Mouse (Mus musculus): ENCODE results near the gene Cgnl1. TPM values are rescaled to one million over a fixed set of nuclear protein-coding genes. Genes with fewer than 3 reads are reported as not detected.
A peak's percentile ranks its signal among the peaks of the same experiment; 100 is the strongest.

The Cgnl1 gene
- polyA plus RNA-seq, 1 experiment from 2014 or later: 5.9 TPM

DNA sequence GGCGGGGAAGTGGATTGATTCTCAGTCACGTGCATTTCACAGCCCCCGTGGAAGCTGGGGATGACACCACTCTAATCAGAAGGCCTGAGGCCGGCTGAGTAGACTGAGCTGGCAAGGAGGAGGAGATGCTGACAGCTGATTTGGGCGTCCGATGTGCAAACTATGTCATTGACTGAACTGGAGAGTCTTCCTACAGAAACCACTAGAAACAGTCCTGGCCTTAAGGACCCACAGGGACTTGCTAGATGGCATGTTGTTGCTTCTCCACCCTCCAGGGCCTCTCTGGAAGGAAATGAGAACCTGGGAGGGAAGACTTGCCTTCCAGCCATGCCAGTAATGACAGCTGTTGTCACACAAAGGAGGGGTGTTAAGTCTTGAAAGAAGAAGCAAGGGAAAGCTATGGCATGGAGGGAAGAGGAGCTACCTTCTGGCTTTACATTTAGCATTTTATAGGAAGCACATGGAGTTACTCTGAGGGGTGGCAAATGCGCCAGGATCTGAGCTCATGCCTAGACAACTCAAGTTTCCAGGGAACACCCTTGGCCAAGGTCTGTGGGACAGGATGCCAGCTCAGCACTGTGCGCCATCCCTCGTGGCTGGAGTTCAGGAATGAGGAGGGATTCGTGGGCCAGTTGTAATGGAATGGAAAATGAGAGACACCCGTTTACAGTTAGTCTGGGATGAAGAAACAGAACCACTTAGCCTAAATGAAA lies 92.1 kb downstream of the Cgnl1 start:
- no peaks in the 10 kb centered on the region for H3K36me3 ChIP-seq (ENCODE audit: control insufficient read depth, insufficient read depth, low read length)
- H3K27ac ChIP-seq (ENCODE audit: low read depth, low read length): no peak overlapping the region
- DNase-seq (ENCODE audit: low spot score) (no peak), ATAC-seq (replicated peaks; ENCODE audit: low FRiP score) (no peak)
- no peaks in the 10 kb centered on the region for H3K27me3 ChIP-seq (replicated peaks; ENCODE audit: control insufficient read depth, insufficient read depth, low read length)
- no peak overlapping the region for H3K4me3 ChIP-seq (ENCODE audit: low read depth, low read length)
- H3K4me1 ChIP-seq (replicated peaks; ENCODE audit: control insufficient read depth, insufficient read depth, low read length): peaks cover 22% of the 10 kb centered on the region
- H3K4me2 ChIP-seq: no peak overlapping the region
- 71% methylated on average over 11 of the region's 11 CpGs for WGBS
- no peak overlapping the region for H3K9ac ChIP-seq (ENCODE audit: low read depth, low read length)
- H3K9me3 ChIP-seq (ENCODE audit: control insufficient read depth, low read length): no peaks in the 10 kb centered on the region

DNA sequence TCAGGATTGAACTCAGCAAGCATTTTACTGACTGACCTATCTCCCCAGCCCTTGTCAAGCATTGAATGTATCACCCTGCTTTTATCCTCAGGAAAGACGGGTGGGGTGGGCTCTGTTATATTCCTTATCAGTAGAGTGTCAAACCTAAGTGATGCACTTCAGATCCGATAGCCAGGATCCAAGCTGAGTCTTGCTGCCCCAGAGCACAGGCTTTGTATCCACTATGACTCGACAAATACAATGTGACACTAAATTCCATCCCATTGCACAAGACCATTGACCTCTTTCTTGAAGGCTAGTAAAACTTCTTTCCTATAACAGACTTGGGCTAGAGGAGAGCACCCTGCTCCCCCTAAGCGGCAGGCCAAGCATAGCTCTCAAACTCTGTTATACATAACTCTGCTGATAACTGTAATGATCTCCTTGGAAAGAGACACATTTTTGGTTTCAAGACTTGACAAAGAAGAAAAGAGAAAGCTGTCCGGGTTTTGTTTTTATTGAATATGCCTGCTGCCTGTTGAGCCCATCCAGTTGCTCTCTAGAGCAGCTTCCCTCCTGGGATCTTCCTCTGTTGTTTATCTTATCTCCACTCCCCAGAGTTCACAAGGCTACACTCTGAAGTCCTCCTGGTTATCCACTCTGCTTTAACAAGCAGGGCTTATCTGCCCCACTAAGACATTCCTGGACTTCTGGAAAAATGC lies 94.3 kb downstream of the Cgnl1 start:
- WGBS: 21% methylated on average over 5 of the region's 5 CpGs
- H3K4me3 ChIP-seq (ENCODE audit: low read depth, low read length): no peak overlapping the region
- DNase-seq (ENCODE audit: low spot score) (no peak), ATAC-seq (replicated peaks; ENCODE audit: low FRiP score) (peak; percentile 85)
- H3K27ac ChIP-seq (ENCODE audit: low read depth, low read length): peak overlapping the region; percentile 32
- no peaks in the 10 kb centered on the region for H3K36me3 ChIP-seq (ENCODE audit: control insufficient read depth, insufficient read depth, low read length)
- no peak overlapping the region for H3K9ac ChIP-seq (ENCODE audit: low read depth, low read length)
- H3K4me1 ChIP-seq (replicated peaks; ENCODE audit: control insufficient read depth, insufficient read depth, low read length): peaks cover 22% of the 10 kb centered on the region
- H3K27me3 ChIP-seq (replicated peaks; ENCODE audit: control insufficient read depth, insufficient read depth, low read length): no peaks in the 10 kb centered on the region
- H3K9me3 ChIP-seq (ENCODE audit: control insufficient read depth, low read length): no peaks in the 10 kb centered on the region
- H3K4me2 ChIP-seq: peak overlapping the region; percentile 52

DNA sequence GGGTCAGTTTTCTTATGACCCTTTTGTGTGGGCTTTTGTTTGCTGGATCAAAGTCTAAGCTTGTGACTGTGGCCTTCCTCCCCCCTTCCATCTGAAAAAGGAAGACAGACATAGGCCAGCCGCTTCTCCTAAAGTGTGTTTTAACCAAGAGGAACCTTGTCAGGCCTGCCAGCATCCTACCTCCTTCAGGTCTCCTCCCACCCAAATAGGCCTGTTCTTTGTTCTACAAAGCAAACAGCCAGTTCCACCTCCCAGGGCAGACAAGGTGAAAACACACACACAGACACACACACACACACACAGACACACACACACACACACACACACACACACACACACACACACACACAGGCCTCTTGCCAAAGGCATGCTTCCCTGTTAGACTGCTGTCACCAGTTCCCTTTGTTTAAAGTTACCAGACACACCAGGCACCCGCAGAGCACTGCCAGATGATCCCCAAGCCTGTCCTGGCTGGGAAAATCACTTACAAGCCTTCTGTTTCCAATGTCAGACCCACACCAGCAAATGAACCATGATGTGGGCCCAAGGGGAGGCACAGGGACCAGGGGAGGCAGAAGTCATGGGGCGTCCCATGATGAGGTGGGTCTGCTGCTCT lies 95.5 kb downstream of the Cgnl1 start:
- 67% methylated on average over 3 of the region's 3 CpGs for WGBS
- Histone ChIP-seq H3K27ac (ENCODE audit: low read depth, low read length) (no peak overlapping the region), H3K36me3 (ENCODE audit: control insufficient read depth, insufficient read depth, low read length) (no peaks in the 10 kb centered on the region), H3K4me1 (replicated peaks; ENCODE audit: control insufficient read depth, insufficient read depth, low read length) (peaks cover 25% of the 10 kb centered on the region), H3K4me2 (no peak overlapping the region), H3K9me3 (ENCODE audit: control insufficient read depth, low read length) (no peaks in the 10 kb centered on the region), H3K4me3 (ENCODE audit: low read depth, low read length) (no peak overlapping the region), H3K9ac (ENCODE audit: low read depth, low read length) (no peak overlapping the region), H3K27me3 (replicated peaks; ENCODE audit: control insufficient read depth, insufficient read depth, low read length) (no peaks in the 10 kb centered on the region)
- DNase-seq (ENCODE audit: low spot score) (no peak), ATAC-seq (replicated peaks; ENCODE audit: low FRiP score) (no peak)

- H3K4me1 ChIP-seq (replicated peaks; ENCODE audit: control insufficient read depth, insufficient read depth, low read length): peaks cover 31% of the 10 kb centered on the region
- ATAC-seq (replicated peaks; ENCODE audit: low FRiP score) (no peak), DNase-seq (ENCODE audit: low spot score) (no peak)
- no peak overlapping the region for H3K27ac ChIP-seq (ENCODE audit: low read depth, low read length)
- no peaks in the 10 kb centered on the region for H3K36me3 ChIP-seq (ENCODE audit: control insufficient read depth, insufficient read depth, low read length)
- H3K4me2 ChIP-seq: no peak overlapping the region
- no peak overlapping the region for H3K4me3 ChIP-seq (ENCODE audit: low read depth, low read length)
- 100% methylated on average over 2 of the region's 2 CpGs for WGBS
- H3K9ac ChIP-seq (ENCODE audit: low read depth, low read length): no peak overlapping the region
- no peaks in the 10 kb centered on the region for H3K9me3 ChIP-seq (ENCODE audit: control insufficient read depth, low read length)
- H3K27me3 ChIP-seq (replicated peaks; ENCODE audit: control insufficient read depth, insufficient read depth, low read length): no peaks in the 10 kb centered on the region
These were observed 96.2 kb downstream of the Cgnl1 start for GRCm38 (mm10) chr9:71675216-71675615.

DNA sequence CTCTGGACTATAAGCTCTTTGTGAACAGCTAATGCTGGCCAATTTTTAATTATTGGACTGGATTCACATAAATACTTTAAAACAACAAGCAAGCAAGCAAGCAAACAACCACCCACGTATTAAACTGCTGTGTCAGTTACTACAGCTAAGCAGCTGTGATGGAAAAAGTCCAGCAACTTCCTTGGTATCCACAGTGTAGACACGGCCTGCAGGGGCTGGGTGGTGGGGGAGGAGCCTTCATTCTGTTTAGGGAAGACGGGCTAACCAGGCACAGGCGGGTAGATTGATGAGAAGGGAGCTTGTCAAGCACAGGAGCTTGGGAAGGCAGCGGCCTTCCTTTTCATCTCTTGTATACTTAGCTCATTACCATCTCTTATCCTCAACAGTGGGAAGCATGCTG lies 96.9 kb downstream of the Cgnl1 start:
- DNase-seq (ENCODE audit: low spot score): no peak
- no peaks in the 10 kb centered on the region for H3K36me3 ChIP-seq (ENCODE audit: control insufficient read depth, insufficient read depth, low read length)
- H3K27ac ChIP-seq (ENCODE audit: low read depth, low read length): no peak overlapping the region
- H3K9ac ChIP-seq (ENCODE audit: low read depth, low read length): no peak overlapping the region
- no peak overlapping the region for H3K4me3 ChIP-seq (ENCODE audit: low read depth, low read length)
- no peak for ATAC-seq (replicated peaks; ENCODE audit: low FRiP score)
- no peaks in the 10 kb centered on the region for H3K27me3 ChIP-seq (replicated peaks; ENCODE audit: control insufficient read depth, insufficient read depth, low read length)
- 46% methylated on average over 5 of the region's 5 CpGs for WGBS
- peaks cover 34% of the 10 kb centered on the region for H3K4me1 ChIP-seq (replicated peaks; ENCODE audit: control insufficient read depth, insufficient read depth, low read length)
- no peak overlapping the region for H3K4me2 ChIP-seq
- no peaks in the 10 kb centered on the region for H3K9me3 ChIP-seq (ENCODE audit: control insufficient read depth, low read length)

DNA sequence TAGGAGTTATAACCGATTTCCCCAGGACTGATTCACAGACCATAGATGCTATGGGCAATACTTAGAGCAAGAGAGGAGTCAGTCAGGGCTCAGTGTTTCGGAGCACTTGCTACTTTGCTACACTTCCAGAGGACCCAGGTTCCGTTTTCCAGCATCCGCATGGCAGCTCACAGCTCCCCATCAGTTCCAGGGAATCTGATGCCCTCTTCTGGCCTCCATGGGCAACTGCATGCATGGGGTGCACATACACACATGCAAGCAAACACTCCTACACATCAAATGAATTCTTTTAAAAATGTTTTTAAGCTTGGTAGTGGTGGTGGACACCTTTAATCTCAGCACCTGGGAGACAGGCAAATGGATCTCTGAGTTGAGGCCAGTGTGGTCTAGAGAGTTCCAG lies 98.9 kb downstream of the Cgnl1 start:
- Histone ChIP-seq H3K27ac (ENCODE audit: low read depth, low read length) (no peak overlapping the region), H3K9ac (ENCODE audit: low read depth, low read length) (no peak overlapping the region), H3K4me3 (ENCODE audit: low read depth, low read length) (no peak overlapping the region), H3K27me3 (replicated peaks; ENCODE audit: control insufficient read depth, insufficient read depth, low read length) (no peaks in the 10 kb centered on the region), H3K9me3 (ENCODE audit: control insufficient read depth, low read length) (no peaks in the 10 kb centered on the region), H3K4me1 (replicated peaks; ENCODE audit: control insufficient read depth, insufficient read depth, low read length) (peaks cover 27% of the 10 kb centered on the region), H3K36me3 (ENCODE audit: control insufficient read depth, insufficient read depth, low read length) (no peaks in the 10 kb centered on the region), H3K4me2 (no peak overlapping the region)
- DNase-seq (ENCODE audit: low spot score) (no peak), ATAC-seq (replicated peaks; ENCODE audit: low FRiP score) (no peak)
- 93% methylated on average over 4 of the region's 4 CpGs for WGBS

GRCm38 (mm10) chr9:71670677-71671076 lies 100.7 kb downstream of the Cgnl1 start:
- 39% methylated on average over 5 of the region's 5 CpGs for WGBS

DNA sequence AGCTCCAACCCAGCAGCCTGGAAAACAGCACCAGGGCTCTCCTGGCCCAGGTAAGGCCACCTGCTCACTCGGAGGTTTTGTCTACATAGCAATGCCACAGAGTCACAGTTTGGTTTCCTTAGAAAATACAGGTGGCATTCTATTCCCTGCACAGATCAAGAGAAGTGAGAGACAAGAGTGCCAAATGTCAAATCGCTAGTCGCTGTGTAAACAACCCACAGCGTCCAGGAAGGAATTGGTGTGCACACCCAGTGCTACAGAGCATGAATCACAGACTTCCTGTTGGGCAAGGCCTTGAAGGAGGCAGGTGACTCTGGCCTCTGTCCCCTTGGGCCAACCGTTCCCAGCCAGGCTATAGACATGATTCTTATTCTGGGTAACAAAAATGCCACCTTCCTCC lies 103.8 kb downstream of the Cgnl1 start:
- Histone ChIP-seq H3K4me1 (replicated peaks; ENCODE audit: control insufficient read depth, insufficient read depth, low read length) (peaks cover 12% of the 10 kb centered on the region; the same call in 1 of the 2 replicates), H3K27ac (ENCODE audit: low read depth, low read length) (no peak overlapping the region), H3K36me3 (ENCODE audit: control insufficient read depth, insufficient read depth, low read length) (no peaks in the 10 kb centered on the region), H3K4me2 (no peak overlapping the region), H3K9me3 (ENCODE audit: control insufficient read depth, low read length) (no peaks in the 10 kb centered on the region), H3K4me3 (ENCODE audit: low read depth, low read length) (no peak overlapping the region), H3K9ac (ENCODE audit: low read depth, low read length) (no peak overlapping the region), H3K27me3 (replicated peaks; ENCODE audit: control insufficient read depth, insufficient read depth, low read length) (no peaks in the 10 kb centered on the region)
- 32% methylated on average over 5 of the region's 5 CpGs for WGBS
- DNase-seq (ENCODE audit: low spot score): no peak
- no peak for ATAC-seq (replicated peaks; ENCODE audit: low FRiP score)

More at GRCm38 (mm10) chr9:71670677-71671076, 100.7 kb downstream of the Cgnl1 start:
- no peak overlapping the region for H3K9ac ChIP-seq (ENCODE audit: low read depth, low read length)
- H3K36me3 ChIP-seq (ENCODE audit: control insufficient read depth, insufficient read depth, low read length): no peaks in the 10 kb centered on the region
- H3K9me3 ChIP-seq (ENCODE audit: control insufficient read depth, low read length): no peaks in the 10 kb centered on the region
- H3K4me3 ChIP-seq (ENCODE audit: low read depth, low read length): no peak overlapping the region
- no peak overlapping the region for H3K27ac ChIP-seq (ENCODE audit: low read depth, low read length)
- ATAC-seq (replicated peaks; ENCODE audit: low FRiP score): no peak
- no peak overlapping the region for H3K4me2 ChIP-seq
- H3K27me3 ChIP-seq (replicated peaks; ENCODE audit: control insufficient read depth, insufficient read depth, low read length): no peaks in the 10 kb centered on the region
- H3K4me1 ChIP-seq (replicated peaks; ENCODE audit: control insufficient read depth, insufficient read depth, low read length): peaks cover 13% of the 10 kb centered on the region; the same call in 1 of the 2 replicates
- DNase-seq (ENCODE audit: low spot score): no peak
